ENCODE assay signal across 8 mouse cellular contexts in genomic region chr16:89944050-89944449, GRCm38 (mm10).
DNase-seq lines count a peak whose midpoint lies in the region; ATAC-seq lines count a peak whose summit lies in the region.

No protein-coding gene starts in this region.

- H3K36me3 ChIP-seq in heart, embryonic 16.5 days (ENCODE audit: control insufficient read depth, insufficient read depth), result no peaks in the 10 kb centered on the region
- no peaks in the 10 kb centered on the region for H3K36me3 ChIP-seq in hindbrain, embryonic 13.5 days
- H3K36me3 ChIP-seq in midbrain, embryonic 16.5 days (ENCODE audit: control insufficient read depth, insufficient read depth, low read length), result no peaks in the 10 kb centered on the region

- H3K9me3 ChIP-seq in heart, embryonic 16.5 days (replicated peaks; ENCODE audit: control insufficient read depth, low read length), result peaks cover 8% of the 10 kb centered on the region
- H3K9me3 ChIP-seq in hindbrain, embryonic 13.5 days, result 0 out of 2 replicates have a peak, but pooled peaks cover 4% of the 10 kb centered on the region
- no peaks in the 10 kb centered on the region for H3K9me3 ChIP-seq in midbrain, embryonic 16.5 days (replicated peaks; ENCODE audit: control insufficient read depth, low read length, poor library complexity, severe bottlenecking)

- H3K9ac ChIP-seq in heart, embryonic 16.5 days (ENCODE audit: low read length), result no peak overlapping the region
- H3K9ac ChIP-seq in hindbrain, embryonic 13.5 days, result peak overlapping the region; percentile 46; the same call in 1 of the 2 replicates
- H3K9ac ChIP-seq in midbrain, embryonic 16.5 days (ENCODE audit: low read depth, low read length), result peak overlapping the region; percentile 16; the same call in 1 of the 2 replicates

- H3K4me3 ChIP-seq in heart, embryonic 16.5 days (ENCODE audit: low read length), result no peak overlapping the region
- no peak overlapping the region for H3K4me3 ChIP-seq in hindbrain, embryonic 13.5 days
- H3K4me3 ChIP-seq in midbrain, embryonic 16.5 days (ENCODE audit: low read depth, low read length), result no peak overlapping the region

- H3K27me3 ChIP-seq in heart, embryonic 16.5 days (ENCODE audit: control insufficient read depth, insufficient read depth, low read length), result no peaks in the 10 kb centered on the region
- H3K27me3 ChIP-seq in hindbrain, embryonic 13.5 days, result no peaks in the 10 kb centered on the region
- no peaks in the 10 kb centered on the region for H3K27me3 ChIP-seq in midbrain, embryonic 16.5 days (ENCODE audit: control insufficient read depth, insufficient read depth, low read depth, low read length)

- 48% methylated on average over 6 of the region's 6 CpGs for WGBS in heart, embryonic 16.5 days
- 2% methylated on average over 6 of the region's 6 CpGs for WGBS in hindbrain, embryonic 13.5 days
- 5% methylated on average over 6 of the region's 6 CpGs for WGBS in midbrain, embryonic 16.5 days

- peak; percentile 30; the same call in 1 of the 2 replicates for ATAC-seq in heart, embryonic 16.5 days (replicated peaks; ENCODE audit: extremely low read depth, insufficient read depth, low FRiP score)
- ATAC-seq in hindbrain, embryonic 13.5 days (ENCODE audit: low FRiP score), result peak; percentile 32
- ATAC-seq in midbrain, embryonic 16.5 days, result peak; percentile 46; the same call in 1 of the 2 replicates

- intact Hi-C loops in heart, postnatal 36 days (cut with DNase I), result loop anchor here (1.0 to 5.0 kb wide), 3 partner anchors 102 to 238 kb away; no protein-coding TSS in a partner anchor

- H3K4me1 ChIP-seq in heart, embryonic 16.5 days (ENCODE audit: control insufficient read depth, insufficient read depth, low read length), result peaks cover 9% of the 10 kb centered on the region
- peaks cover 33% of the 10 kb centered on the region for H3K4me1 ChIP-seq in hindbrain, embryonic 13.5 days (replicated peaks)
- H3K4me1 ChIP-seq in midbrain, embryonic 16.5 days (ENCODE audit: control insufficient read depth, insufficient read depth, low read length), result peaks cover 25% of the 10 kb centered on the region

- H3K27ac ChIP-seq in heart, embryonic 16.5 days (ENCODE audit: low read length), result no peak overlapping the region
- peak overlapping the region; percentile 19; the same call in 1 of the 2 replicates for H3K27ac ChIP-seq in hindbrain, embryonic 13.5 days
- no peak overlapping the region for H3K27ac ChIP-seq in midbrain, embryonic 16.5 days (ENCODE audit: low read length)

- no peak overlapping the region for H3K4me2 ChIP-seq in heart, embryonic 16.5 days (ENCODE audit: low read depth, low read length)
- H3K4me2 ChIP-seq in hindbrain, embryonic 13.5 days, result peak overlapping the region; percentile 27
- peak overlapping the region; percentile 33 for H3K4me2 ChIP-seq in midbrain, embryonic 16.5 days (ENCODE audit: low read length)

- DNase-seq in heart, postnatal 36 days, result no peak
- peak; percentile 64 for DNase-seq in embryo, embryonic 9.5 days (ENCODE audit: extremely low spot score)
- no peak for DNase-seq in natural killer cell, adult 2 months (ENCODE audit: low spot score in 2 of 2)
- DNase-seq in cerebellum, adult 9-11 months, result no peak
- DNase-seq in thymus, postnatal 10 days (ENCODE audit: low spot score in 2 of 2), result no peak
